Mouse (Mus musculus): ENCODE data around the gene H2-M10.5. TPM values are rescaled to one million over a fixed set of nuclear protein-coding genes. Genes with fewer than 3 reads are reported as not detected.
"Not testable (repeated sequence)": the region's sequence is repeated elsewhere in the genome, so short reads cannot be mapped to it uniquely, and the experiment has no call there.

The H2-M10.5 gene
- not detected in 2 replicates for polyA plus RNA-seq (2015; fragmentation: Nextera tagmentation; extraction: Ambion mirVana)

DNA sequence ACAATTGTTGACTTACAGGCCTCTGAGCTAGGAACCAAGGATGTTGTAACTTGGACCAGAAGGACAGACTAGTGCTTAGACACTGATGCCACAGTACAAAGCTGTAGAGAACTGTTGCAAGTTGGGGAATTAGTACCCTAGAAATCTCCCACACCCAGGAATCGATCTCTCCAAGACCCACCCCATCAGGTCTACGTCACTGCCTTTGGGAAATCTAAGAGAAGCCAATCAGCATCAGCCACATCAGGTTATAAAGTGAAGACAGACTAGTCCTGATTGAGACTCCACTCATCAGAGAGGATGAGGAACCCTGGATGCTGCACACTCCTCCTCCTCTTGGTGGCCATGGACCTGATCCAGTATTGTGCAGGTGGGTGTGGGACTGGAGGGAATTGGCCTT, at the start of gene H2-M10.5:
Gene H2-M10.5, plus strand, starts transcription at position 301 of the 400 bp plus-strand sequence.
- not testable (repeated sequence) for H3K27me3 ChIP-seq; H3K9me3 ChIP-seq (replicated peaks); H3K4me3 ChIP-seq (replicated peaks); H3K9ac ChIP-seq; H3K4me2 ChIP-seq; H3K36me3 ChIP-seq (replicated peaks); ATAC-seq (ENCODE audit: insufficient read depth); H3K27ac ChIP-seq (replicated peaks); H3K4me1 ChIP-seq (replicated peaks)
- 62% methylated on average over 2 of the region's 2 CpGs for WGBS (ENCODE audit: insufficient replicate concordance)

DNA sequence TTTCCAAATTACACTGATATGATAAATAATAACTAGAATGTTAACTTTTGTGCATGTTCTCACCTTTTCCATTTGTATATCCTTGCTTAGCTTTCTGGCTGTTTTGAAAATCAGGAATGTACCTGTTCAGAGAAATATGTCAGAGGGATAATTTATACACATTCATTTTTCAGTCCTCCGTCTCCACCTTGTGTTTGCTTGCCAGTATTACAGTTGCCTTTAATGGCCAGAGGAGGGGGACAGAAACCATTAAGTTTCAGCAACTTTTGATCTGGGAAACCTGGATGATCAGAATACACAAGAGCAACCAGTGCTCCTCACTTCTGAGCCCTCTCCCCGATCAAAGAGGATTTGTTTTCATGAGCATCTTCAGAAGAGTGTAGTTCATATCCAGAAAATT, 46.7 kb upstream of the H2-M10.5 start:
- Histone ChIP-seq H3K36me3 (replicated peaks) (no peaks in the 10 kb centered on the region), H3K27me3 (no peaks in the 10 kb centered on the region), H3K9me3 (replicated peaks) (no peaks in the 10 kb centered on the region), H3K4me2 (no peak overlapping the region), H3K27ac (replicated peaks) (no peak overlapping the region), H3K4me3 (replicated peaks) (no peak overlapping the region), H3K9ac (no peak overlapping the region), H3K4me1 (replicated peaks) (no peaks in the 10 kb centered on the region)
- 7% methylated on average over 2 of the region's 2 CpGs for WGBS (ENCODE audit: insufficient replicate concordance)
- no peak for ATAC-seq (ENCODE audit: insufficient read depth)

- H3K4me1 ChIP-seq (replicated peaks), result no peaks in the 10 kb centered on the region
- no peaks in the 10 kb centered on the region for H3K36me3 ChIP-seq (replicated peaks)
- H3K4me2 ChIP-seq, result no peak overlapping the region
- no peaks in the 10 kb centered on the region for H3K9me3 ChIP-seq (replicated peaks)
- H3K4me3 ChIP-seq (replicated peaks), result no peak overlapping the region
- no peak for ATAC-seq (ENCODE audit: insufficient read depth)
- no peaks in the 10 kb centered on the region for H3K27me3 ChIP-seq
- no peak overlapping the region for H3K9ac ChIP-seq
- H3K27ac ChIP-seq (replicated peaks), result no peak overlapping the region
- 31% methylated on average over 2 of the region's 2 CpGs for WGBS (ENCODE audit: insufficient replicate concordance)
These were observed 8.9 kb upstream of the H2-M10.5 start for GRCm38 (mm10) chr17:36763816-36764215.

GRCm38 (mm10) chr17:36764244-36764643, 8.5 kb upstream of the H2-M10.5 start:
- not testable (repeated sequence) for H3K27ac ChIP-seq (replicated peaks); H3K4me1 ChIP-seq (replicated peaks); H3K4me2 ChIP-seq; H3K9me3 ChIP-seq (replicated peaks); H3K9ac ChIP-seq; H3K4me3 ChIP-seq (replicated peaks); ATAC-seq (ENCODE audit: insufficient read depth); H3K36me3 ChIP-seq (replicated peaks); H3K27me3 ChIP-seq
- WGBS (ENCODE audit: insufficient replicate concordance), result 19% methylated on average over 2 of the region's 2 CpGs

- H3K36me3 ChIP-seq (replicated peaks); ATAC-seq (ENCODE audit: insufficient read depth); H3K27me3 ChIP-seq; H3K27ac ChIP-seq (replicated peaks); H3K4me3 ChIP-seq (replicated peaks); H3K4me1 ChIP-seq (replicated peaks); H3K9me3 ChIP-seq (replicated peaks); H3K4me2 ChIP-seq; H3K9ac ChIP-seq: not testable (repeated sequence)
- WGBS (ENCODE audit: insufficient replicate concordance), result 43% methylated on average over 2 of the region's 2 CpGs
These were observed 7.3 kb upstream of the H2-M10.5 start for GRCm38 (mm10) chr17:36765403-36765802.

- Histone ChIP-seq H3K27me3 (no peaks in the 10 kb centered on the region), H3K4me3 (replicated peaks) (no peak overlapping the region), H3K36me3 (replicated peaks) (no peaks in the 10 kb centered on the region), H3K9ac (no peak overlapping the region), H3K4me1 (replicated peaks) (no peaks in the 10 kb centered on the region), H3K4me2 (no peak overlapping the region), H3K27ac (replicated peaks) (no peak overlapping the region), H3K9me3 (replicated peaks) (no peaks in the 10 kb centered on the region)
- no peak for ATAC-seq (ENCODE audit: insufficient read depth)
- WGBS (ENCODE audit: insufficient replicate concordance), result 41% methylated on average over 3 of the region's 3 CpGs
These were observed 8.8 kb downstream of the H2-M10.5 start for GRCm38 (mm10) chr17:36781533-36781932.

DNA sequence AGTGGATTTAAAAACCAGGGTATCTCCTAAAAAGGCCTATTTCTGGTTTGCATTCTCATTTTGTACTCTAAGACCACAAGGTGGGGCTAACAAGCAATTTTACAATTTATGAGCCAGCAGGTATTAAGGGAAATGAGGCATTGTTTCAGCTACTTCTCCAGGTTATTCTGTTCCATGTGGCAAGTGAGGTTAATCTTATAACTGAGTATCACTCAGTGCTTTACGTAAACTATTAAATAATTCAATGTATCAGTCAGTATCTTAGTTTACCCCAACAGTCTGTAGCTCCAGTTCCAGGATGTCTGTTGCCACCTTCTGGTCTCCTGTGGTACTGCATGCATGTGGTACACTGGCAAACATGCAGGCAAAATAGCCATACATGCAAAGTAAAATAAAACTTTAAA, 13.8 kb downstream of the H2-M10.5 start:
- not testable (repeated sequence) for H3K9ac ChIP-seq; H3K27me3 ChIP-seq; H3K27ac ChIP-seq (replicated peaks); H3K36me3 ChIP-seq (replicated peaks); H3K4me2 ChIP-seq; H3K4me1 ChIP-seq (replicated peaks); H3K4me3 ChIP-seq (replicated peaks); ATAC-seq (ENCODE audit: insufficient read depth); H3K9me3 ChIP-seq (replicated peaks)
- WGBS (ENCODE audit: insufficient replicate concordance), result 25% methylated on average over 1 of the region's 1 CpGs

DNA sequence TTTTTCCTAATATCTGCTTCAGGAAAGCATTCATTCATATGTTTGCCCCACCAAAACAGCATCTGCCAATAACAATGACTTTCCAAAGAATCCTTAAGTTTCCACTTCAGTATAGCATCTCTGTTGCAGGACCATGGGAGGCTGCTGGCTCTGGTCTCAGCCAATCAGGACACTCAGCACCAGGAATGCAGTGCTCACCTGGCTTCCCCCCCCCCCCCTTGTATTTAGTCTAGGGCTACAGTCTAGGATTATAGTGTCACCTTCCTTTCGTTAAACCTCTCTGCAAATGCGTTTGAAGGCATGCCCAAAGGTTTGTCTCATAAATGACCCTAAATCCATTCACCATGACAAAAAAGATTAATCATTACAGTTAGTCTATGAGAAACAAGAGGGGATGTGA, 15.6 kb downstream of the H2-M10.5 start:
- Histone ChIP-seq H3K27me3 (no peaks in the 10 kb centered on the region), H3K9me3 (replicated peaks) (no peaks in the 10 kb centered on the region), H3K9ac (no peak overlapping the region), H3K4me2 (no peak overlapping the region), H3K4me3 (replicated peaks) (no peak overlapping the region), H3K27ac (replicated peaks) (no peak overlapping the region), H3K4me1 (replicated peaks) (no peaks in the 10 kb centered on the region), H3K36me3 (replicated peaks) (no peaks in the 10 kb centered on the region)
- 65% methylated on average over 2 of the region's 2 CpGs for WGBS (ENCODE audit: insufficient replicate concordance)
- ATAC-seq (ENCODE audit: insufficient read depth), result no peak

DNA sequence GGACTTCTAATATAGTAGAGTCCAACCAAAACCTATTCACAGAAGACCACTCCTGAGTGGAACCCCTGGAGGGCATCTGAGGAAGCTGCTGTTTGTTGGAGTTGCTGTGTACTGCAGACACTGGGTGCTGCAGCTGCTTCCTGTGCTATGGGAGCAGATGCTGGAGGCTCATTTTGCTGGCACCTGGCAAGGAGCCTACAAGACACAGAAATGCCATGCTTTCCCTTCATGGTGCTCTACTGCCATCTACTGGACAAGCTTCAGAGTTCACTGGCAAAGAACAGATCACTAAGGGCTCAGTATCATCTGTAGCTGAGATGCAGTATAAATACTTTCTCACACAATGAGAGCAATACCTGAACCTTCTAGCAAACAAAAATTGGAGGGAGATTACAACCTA, 16.1 kb downstream of the H2-M10.5 start:
- H3K27ac ChIP-seq (replicated peaks); H3K27me3 ChIP-seq; H3K4me3 ChIP-seq (replicated peaks); ATAC-seq (ENCODE audit: insufficient read depth); H3K4me1 ChIP-seq (replicated peaks); H3K4me2 ChIP-seq; H3K36me3 ChIP-seq (replicated peaks); H3K9me3 ChIP-seq (replicated peaks); H3K9ac ChIP-seq: not testable (repeated sequence)

- no peak for ATAC-seq (ENCODE audit: insufficient read depth)
- Histone ChIP-seq H3K9me3 (replicated peaks) (no peaks in the 10 kb centered on the region), H3K9ac (no peak overlapping the region), H3K4me1 (replicated peaks) (no peaks in the 10 kb centered on the region), H3K27ac (replicated peaks) (no peak overlapping the region), H3K4me3 (replicated peaks) (no peak overlapping the region), H3K4me2 (no peak overlapping the region), H3K36me3 (replicated peaks) (no peaks in the 10 kb centered on the region), H3K27me3 (no peaks in the 10 kb centered on the region)
- 66% methylated on average over 10 of the region's 10 CpGs for WGBS (ENCODE audit: insufficient replicate concordance)
These were observed 26.8 kb downstream of the H2-M10.5 start for GRCm38 (mm10) chr17:36799493-36799892.

DNA sequence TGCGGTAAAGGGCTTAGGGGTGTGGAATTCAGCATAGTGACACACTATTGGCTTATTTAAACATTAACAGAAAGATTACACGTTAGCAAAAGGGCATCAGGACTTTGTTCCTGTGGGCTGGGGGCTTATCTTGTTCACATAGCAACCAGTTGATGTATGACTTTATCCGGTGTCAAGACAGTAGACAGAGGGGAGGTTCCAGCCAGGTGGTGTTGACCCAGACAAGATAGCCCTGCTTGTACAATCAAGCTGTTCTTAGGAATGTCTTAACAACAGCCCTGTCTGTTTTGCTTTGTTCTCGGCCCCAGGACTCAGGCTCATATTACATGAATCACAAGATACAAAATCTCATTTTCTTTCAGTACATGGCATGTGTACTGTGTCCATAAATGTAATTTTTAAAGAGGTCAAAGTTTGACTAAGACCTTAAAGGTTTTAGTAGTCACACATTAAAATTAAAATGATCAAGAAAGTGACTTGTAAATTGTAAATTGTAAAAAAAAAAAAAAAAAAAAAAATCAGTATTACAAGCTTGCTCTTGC, 27.3 kb downstream of the H2-M10.5 start:
- not testable (repeated sequence) for ATAC-seq (ENCODE audit: insufficient read depth); H3K9ac ChIP-seq; H3K27ac ChIP-seq (replicated peaks); H3K4me3 ChIP-seq (replicated peaks); H3K4me1 ChIP-seq (replicated peaks); H3K9me3 ChIP-seq (replicated peaks); H3K4me2 ChIP-seq; H3K36me3 ChIP-seq (replicated peaks); H3K27me3 ChIP-seq
- 39% methylated on average over 4 of the region's 4 CpGs for WGBS (ENCODE audit: insufficient replicate concordance)

GRCm38 (mm10) chr17:36811871-36812270, 39.2 kb downstream of the H2-M10.5 start, which contains the start of gene H2-M10.6:
TSS of gene H2-M10.6 (plus strand) at chr17:36812171.
- ATAC-seq (ENCODE audit: insufficient read depth), result no peak
- H3K9ac ChIP-seq, result no peak within 1 kb of the TSS
- H3K27me3 ChIP-seq, result no peaks in the 10 kb centered on the region
- H3K4me1 ChIP-seq (replicated peaks), result no peaks in the 10 kb centered on the region
- no peak within 1 kb of the TSS for H3K4me3 ChIP-seq (replicated peaks)
- H3K27ac ChIP-seq (replicated peaks), result no peak within 1 kb of the TSS
- no peaks in the 10 kb centered on the region for H3K36me3 ChIP-seq (replicated peaks)
- no peak within 1 kb of the TSS for H3K4me2 ChIP-seq
- H3K9me3 ChIP-seq (replicated peaks), result no peaks in the 10 kb centered on the region

Measured in liver, embryonic 15.5 days (tissue).